ENCODE assay signal across 9 mouse cellular contexts in genomic region chr7:96915452-96916105, GRCm38 (mm10). TPM values are rescaled to one million over a fixed set of nuclear protein-coding genes. Genes with fewer than 3 reads are reported as not detected.
DNase-seq lines count a peak whose midpoint lies in the region; ATAC-seq lines count a peak whose summit lies in the region.
"Had no signal": no experiment of that assay in that cellular context is flagged by ENCODE, and none has a peak within 500 bp of the region (broad histone marks: within the 10 kb centered on the region; RNA-seq: fewer than 3 reads in every experiment).

No protein-coding gene starts in this region.

- intact Hi-C loops in left cerebral cortex, postnatal 14 days (cut with DNase I) = loop anchor here (2.0 to 10.0 kb wide), 2 partner anchors 341 to 397 kb away; no protein-coding TSS in a partner anchor

- H3K4me2 ChIP-seq in forebrain, embryonic 14.5 days (ENCODE audit: low read length) = no peak overlapping the region
- H3K4me2 ChIP-seq in midbrain, embryonic 13.5 days (replicated peaks) = no peak overlapping the region
- H3K4me2 ChIP-seq: embryonic facial prominence, embryonic 12.5 days had no signal

- no peaks in the 10 kb centered on the region for H3K36me3 ChIP-seq in forebrain, embryonic 14.5 days (ENCODE audit: control insufficient read depth, insufficient read depth, low read length)
- H3K36me3 ChIP-seq in midbrain, embryonic 13.5 days = no peaks in the 10 kb centered on the region
- H3K36me3 ChIP-seq: embryonic facial prominence, embryonic 12.5 days had no signal

- DNase-seq in right cerebral cortex, adult 18-20 months = peak; percentile 62
- DNase-seq in right cerebral cortex, postnatal 36 days (ENCODE audit: low spot score in 2 of 2) = no peak
- peak; percentile 46 for DNase-seq in cerebellum, adult 11 months
- DNase-seq in forebrain, embryonic 14.5 days (ENCODE audit: low spot score) = peak; percentile 86
- peak; percentile 85 for DNase-seq in hindlimb bud, embryonic 11.5 days (ENCODE audit: extremely low spot score, low read depth, low spot score)
- DNase-seq in left cerebral cortex, postnatal 14 days (ENCODE audit: low spot score in 2 of 2) = peak; percentile 64 to 78
- peak; percentile 17 to 33 for DNase-seq in spleen, postnatal 36 days (ENCODE audit: low spot score in 2 of 2)

- H3K9ac ChIP-seq in forebrain, embryonic 14.5 days (ENCODE audit: low read length) = no peak overlapping the region
- H3K9ac ChIP-seq in midbrain, embryonic 13.5 days (replicated peaks) = no peak overlapping the region
- H3K9ac ChIP-seq: embryonic facial prominence, embryonic 12.5 days had no signal

- no peaks in the 10 kb centered on the region for H3K27me3 ChIP-seq in forebrain, embryonic 14.5 days (replicated peaks; ENCODE audit: control insufficient read depth, insufficient read depth, low read length)
- H3K27me3 ChIP-seq in midbrain, embryonic 13.5 days = peaks cover 20% of the 10 kb centered on the region; the same call in 1 of the 2 replicates
- H3K27me3 ChIP-seq: embryonic facial prominence, embryonic 12.5 days had no signal

- peaks cover 2% of the 10 kb centered on the region; the same call in 1 of the 2 replicates for H3K4me1 ChIP-seq in forebrain, embryonic 14.5 days (ENCODE audit: control insufficient read depth, insufficient read depth, low read length)
- H3K4me1 ChIP-seq in midbrain, embryonic 13.5 days (replicated peaks) = peaks cover 6% of the 10 kb centered on the region

- no peak overlapping the region for H3K4me3 ChIP-seq in forebrain, embryonic 14.5 days (ENCODE audit: low read depth, low read length)
- no peak overlapping the region for H3K4me3 ChIP-seq in midbrain, embryonic 13.5 days (replicated peaks)
- H3K4me3 ChIP-seq: embryonic facial prominence, embryonic 12.5 days had no signal

- ATAC-seq in forebrain, embryonic 14.5 days = peak; percentile 40
- peak; percentile 51 for ATAC-seq in midbrain, embryonic 13.5 days

- H3K9me3 ChIP-seq in forebrain, embryonic 14.5 days (replicated peaks; ENCODE audit: control insufficient read depth, low read length) = no peaks in the 10 kb centered on the region
- H3K9me3 ChIP-seq in midbrain, embryonic 13.5 days = no peaks in the 10 kb centered on the region
- H3K9me3 ChIP-seq: embryonic facial prominence, embryonic 12.5 days had no signal

- 2% methylated on average over 2 of the region's 2 CpGs for WGBS in forebrain, embryonic 14.5 days
- WGBS in midbrain, embryonic 13.5 days = 1% methylated on average over 2 of the region's 2 CpGs

- H3K27ac ChIP-seq in forebrain, embryonic 14.5 days (ENCODE audit: low read depth, low read length) = no peak overlapping the region
- H3K27ac ChIP-seq in midbrain, embryonic 13.5 days = no peak overlapping the region
- H3K27ac ChIP-seq: embryonic facial prominence, embryonic 12.5 days had no signal

RNA-seq across cellular contexts. Expression of gene Nars2, which starts 35.7 kb away (rescaled TPM):
- polyA plus RNA-seq in forebrain, embryonic 14.5 days (2014; fragmentation: Nextera tagmentation; extraction: Ambion mirVana) = 22.3 and 25.7 TPM in 2 replicates
- total RNA-seq in left cerebral cortex, postnatal 14 days (2021) = 10 to 100 TPM; 16.4 to 18.3 TPM
- polyA plus RNA-seq in midbrain, embryonic 13.5 days (2015; fragmentation: Nextera tagmentation; extraction: Ambion mirVana) = 15.6 and 19.0 TPM in 2 replicates

Comparison
In these comparisons a context has a peak if more than half of its experiments do, and no peak if none do; other contexts are left out.
1. DNase-seq: peak in right cerebral cortex, adult 18-20 months (single experiment), cerebellum, adult 11 months (single experiment), forebrain, embryonic 14.5 days (single experiment), hindlimb bud, embryonic 11.5 days (single experiment), left cerebral cortex, postnatal 14 days (2 of 2) and spleen, postnatal 36 days (2 of 2); none in right cerebral cortex, postnatal 36 days (0 of 2).